Mouse (Mus musculus) cortical plate, adult 2 months (tissue): ENCODE data around the gene Plin1.

Experiments
- CTCF ChIP-seq: fragments of 200-500 bp; IDR thresholded peaks from 2 replicates; pipeline ENCODE4 v1.5.1; 2011; ENCODE audit warnings: mild to moderate bottlenecking, control low read depth, low read length; ENCODE audit not compliant: insufficient read depth; ENCODE audit errors: extremely low read depth
- POLR2A ChIP-seq: fragments of 200-500 bp; IDR thresholded peaks from 2 replicates; pipeline ENCODE4 v1.6.1; 2011; ENCODE audit warnings: mild to moderate bottlenecking, low read length, control low read depth; ENCODE audit not compliant: insufficient read depth; ENCODE audit errors: extremely low read depth

DNA sequence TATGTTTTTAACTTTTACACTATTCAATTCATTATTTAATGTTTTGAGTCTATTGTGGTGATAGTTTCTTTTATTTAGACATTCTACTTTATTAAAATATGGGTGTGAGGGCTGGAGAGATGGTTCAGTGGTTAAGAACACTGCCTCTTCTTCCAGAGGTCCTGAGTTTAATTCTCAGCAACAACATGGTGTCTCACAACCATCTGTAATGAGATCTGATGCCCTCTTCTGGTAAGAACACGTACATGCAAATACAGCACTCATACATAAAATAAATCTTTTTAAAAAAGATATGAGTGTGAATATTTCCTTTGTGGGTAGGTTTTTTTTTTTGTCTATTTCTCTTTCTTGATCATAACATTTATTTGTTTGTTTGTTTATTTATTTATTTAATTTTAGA is 33.3 kb upstream of the Plin1 start:
- TF ChIP-seq CTCF (no peak), POLR2A (no peak)
